Mouse (Mus musculus): Measurements from ENCODE around the gene Mtmr4. TPM values are rescaled to one million over a fixed set of nuclear protein-coding genes. Genes with fewer than 3 reads are reported as not detected.

The Mtmr4 gene
- polyA plus RNA-seq, 1 experiment from 2014 or later, result 19.8 TPM

- no peak for ATAC-seq (replicated peaks; ENCODE audit: low FRiP score, low read depth)
- no peak overlapping the region for H3K9ac ChIP-seq (ENCODE audit: low read depth, low read length)
- WGBS, result 59% methylated on average over 21 of the region's 21 CpGs
Observed at GRCm38 (mm10) chr11:87574520-87575180, 17.3 kb upstream of the Mtmr4 start.

GRCm38 (mm10) chr11:87577601-87578248 is 14.2 kb upstream of the Mtmr4 start:
- TF ChIP-seq CTCF (IDR thresholded peaks at IDR 0.05; ENCODE audit: low read depth), result no peak
- Histone ChIP-seq H3K36me3 (ENCODE audit: insufficient read depth, low read length) (no peaks in the 10 kb centered on the region), H3K9me3 (replicated peaks; ENCODE audit: low read length) (no peaks in the 10 kb centered on the region), H3K4me3 (replicated peaks; ENCODE audit: low read depth, low read length) (peak overlapping the region; percentile 66), H3K9ac (ENCODE audit: low read depth, low read length) (peak overlapping the region; percentile 72), H3K27me3 (ENCODE audit: insufficient read depth, low read length) (no peaks in the 10 kb centered on the region), H3K4me1 (replicated peaks; ENCODE audit: insufficient read depth, low read length) (peaks cover 31% of the 10 kb centered on the region), H3K4me2 (ENCODE audit: low read length) (peak overlapping the region; percentile 90), H3K27ac (peak overlapping the region; percentile 94)
- ATAC-seq (replicated peaks; ENCODE audit: low FRiP score, low read depth) (peak; percentile 61), DNase-seq (ENCODE audit: low spot score) (peak; percentile 56)
- WGBS, result 15% methylated on average over 6 of the region's 6 CpGs

More at GRCm38 (mm10) chr11:87574520-87575180, 17.3 kb upstream of the Mtmr4 start:
- TF ChIP-seq CTCF (IDR thresholded peaks at IDR 0.05; ENCODE audit: low read depth), result no peak
- H3K27me3 ChIP-seq (ENCODE audit: insufficient read depth, low read length), result no peaks in the 10 kb centered on the region
- H3K9me3 ChIP-seq (replicated peaks; ENCODE audit: low read length), result no peaks in the 10 kb centered on the region
- H3K4me3 ChIP-seq (replicated peaks; ENCODE audit: low read depth, low read length), result no peak overlapping the region
- no peak overlapping the region for H3K27ac ChIP-seq
- H3K4me2 ChIP-seq (ENCODE audit: low read length), result no peak overlapping the region
- no peak for DNase-seq (ENCODE audit: low spot score)
- H3K4me1 ChIP-seq (replicated peaks; ENCODE audit: insufficient read depth, low read length), result peaks cover 26% of the 10 kb centered on the region
- no peaks in the 10 kb centered on the region for H3K36me3 ChIP-seq (ENCODE audit: insufficient read depth, low read length)

GRCm38 (mm10) chr11:87578249-87578962 is 13.6 kb upstream of the Mtmr4 start:
- WGBS, result 1% methylated on average over 40 of the region's 40 CpGs
- H3K9me3 ChIP-seq (replicated peaks; ENCODE audit: low read length), result no peaks in the 10 kb centered on the region
- H3K9ac ChIP-seq (ENCODE audit: low read depth, low read length), result peak overlapping the region; percentile 72
- H3K4me2 ChIP-seq (ENCODE audit: low read length), result peak overlapping the region; percentile 90
- DNase-seq (ENCODE audit: low spot score) (peak; percentile 65), ATAC-seq (replicated peaks; ENCODE audit: low FRiP score, low read depth) (peak; percentile 67)
- H3K4me1 ChIP-seq (replicated peaks; ENCODE audit: insufficient read depth, low read length), result peaks cover 31% of the 10 kb centered on the region
- no peaks in the 10 kb centered on the region for H3K27me3 ChIP-seq (ENCODE audit: insufficient read depth, low read length)
- no peak for TF ChIP-seq CTCF (IDR thresholded peaks at IDR 0.05; ENCODE audit: low read depth)
- H3K36me3 ChIP-seq (ENCODE audit: insufficient read depth, low read length), result no peaks in the 10 kb centered on the region
- peak overlapping the region; percentile 66 for H3K4me3 ChIP-seq (replicated peaks; ENCODE audit: low read depth, low read length)
- peak overlapping the region; percentile 94 for H3K27ac ChIP-seq

GRCm38 (mm10) chr11:87578963-87579601 is 12.9 kb upstream of the Mtmr4 start:
- DNase-seq (ENCODE audit: low spot score) (no peak), ATAC-seq (replicated peaks; ENCODE audit: low FRiP score, low read depth) (0 out of 2 replicates have a peak, but pooled peaks have one; percentile 14)
- Histone ChIP-seq H3K4me2 (ENCODE audit: low read length) (peak overlapping the region; percentile 90), H3K9me3 (replicated peaks; ENCODE audit: low read length) (no peaks in the 10 kb centered on the region), H3K27me3 (ENCODE audit: insufficient read depth, low read length) (no peaks in the 10 kb centered on the region), H3K9ac (ENCODE audit: low read depth, low read length) (peak overlapping the region; percentile 72), H3K4me3 (replicated peaks; ENCODE audit: low read depth, low read length) (peak overlapping the region; percentile 66), H3K27ac (peak overlapping the region; percentile 94), H3K36me3 (ENCODE audit: insufficient read depth, low read length) (no peaks in the 10 kb centered on the region), H3K4me1 (replicated peaks; ENCODE audit: insufficient read depth, low read length) (peaks cover 30% of the 10 kb centered on the region)
- TF ChIP-seq CTCF (IDR thresholded peaks at IDR 0.05; ENCODE audit: low read depth), result peak; percentile 26; the same call in 1 of the 2 replicates
- 14% methylated on average over 10 of the region's 10 CpGs for WGBS

GRCm38 (mm10) chr11:87579713-87580112 is 12.2 kb upstream of the Mtmr4 start:
- H3K27ac ChIP-seq, result peak overlapping the region; percentile 94; the same call in 1 of the 2 replicates
- no peaks in the 10 kb centered on the region for H3K36me3 ChIP-seq (ENCODE audit: insufficient read depth, low read length)
- no peaks in the 10 kb centered on the region for H3K9me3 ChIP-seq (replicated peaks; ENCODE audit: low read length)
- H3K9ac ChIP-seq (ENCODE audit: low read depth, low read length), result no peak overlapping the region
- H3K27me3 ChIP-seq (ENCODE audit: insufficient read depth, low read length), result no peaks in the 10 kb centered on the region
- 61% methylated on average over 1 of the region's 1 CpGs for WGBS
- TF ChIP-seq CTCF (IDR thresholded peaks at IDR 0.05; ENCODE audit: low read depth), result no peak
- peak overlapping the region; percentile 90 for H3K4me2 ChIP-seq (ENCODE audit: low read length)
- H3K4me1 ChIP-seq (replicated peaks; ENCODE audit: insufficient read depth, low read length), result peaks cover 23% of the 10 kb centered on the region
- peak overlapping the region; percentile 66; the same call in 1 of the 2 replicates for H3K4me3 ChIP-seq (replicated peaks; ENCODE audit: low read depth, low read length)
- no peak for ATAC-seq (replicated peaks; ENCODE audit: low FRiP score, low read depth)
- DNase-seq (ENCODE audit: low spot score), result no peak
